Mouse (Mus musculus): ENCODE measurements around the gene Cacna1d. TPM values are rescaled to one million over a fixed set of nuclear protein-coding genes. Genes with fewer than 3 reads are reported as not detected.

The Cacna1d gene
- total RNA-seq, 2 experiments from 2014 or later: 0.27 to 0.64 TPM

- no peak for DNase-seq
These were observed 229.5 kb downstream of the Cacna1d start for GRCm38 (mm10) chr14:30261561-30262251.

- DNase-seq: no peak
These were observed 233.6 kb downstream of the Cacna1d start for GRCm38 (mm10) chr14:30257626-30258025.

- DNase-seq: no peak
These were observed 234.8 kb downstream of the Cacna1d start for GRCm38 (mm10) chr14:30256486-30256885.

DNA sequence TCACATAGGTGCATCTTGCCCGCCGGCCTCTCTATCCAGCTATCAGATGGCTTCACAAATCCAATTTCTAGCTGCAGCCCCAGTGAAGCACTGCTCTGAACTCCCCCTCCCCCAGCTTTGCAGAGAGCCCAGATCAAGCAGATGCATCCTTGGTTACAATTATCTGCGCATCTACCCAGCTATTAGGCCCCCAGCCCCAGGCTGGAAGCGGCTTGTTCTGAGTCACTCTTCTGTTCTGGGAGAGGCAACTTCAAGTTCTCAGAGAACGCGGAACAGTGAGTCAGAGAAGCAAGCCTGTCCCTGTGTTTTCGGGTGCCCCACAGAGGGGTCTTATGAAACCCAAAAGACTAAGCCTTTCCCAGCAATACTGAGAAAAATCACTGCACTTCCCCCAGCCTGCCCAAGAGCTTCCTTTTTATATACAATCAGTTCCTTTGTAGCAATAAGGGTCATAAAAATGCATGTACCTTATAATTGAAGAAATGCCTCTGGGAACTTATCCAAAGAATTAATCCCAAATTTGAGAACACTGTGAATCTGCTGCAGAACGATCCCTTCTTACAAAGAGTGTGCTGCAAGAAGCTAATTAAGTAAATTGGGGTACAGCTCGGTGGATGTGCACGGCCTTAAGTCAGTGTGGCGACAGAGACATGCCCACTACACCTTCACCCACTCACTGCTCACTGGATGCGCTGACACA, 235.4 kb downstream of the Cacna1d start:
- DNase-seq: no peak

GRCm38 (mm10) chr14:30254776-30255175, 236.5 kb downstream of the Cacna1d start:
- no peak for DNase-seq

DNA sequence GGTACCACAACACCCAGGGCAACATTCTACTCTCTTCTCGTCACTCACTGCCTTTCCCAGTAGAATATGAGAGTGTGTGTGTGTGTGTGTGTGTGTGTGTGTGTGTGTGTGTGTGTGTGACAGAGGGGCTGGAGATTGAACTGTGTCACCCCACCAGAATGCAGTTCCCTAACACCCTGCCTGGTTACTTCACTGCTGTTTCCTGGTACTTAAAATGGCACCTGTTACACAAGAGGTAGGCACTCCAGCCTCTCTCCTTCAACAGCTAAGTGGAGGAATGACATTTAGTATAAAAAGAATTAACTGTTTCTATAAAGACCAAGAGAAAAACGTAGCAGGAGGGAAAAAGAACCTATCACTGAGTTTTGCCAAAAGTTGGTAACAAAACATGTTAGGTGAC, 238.4 kb downstream of the Cacna1d start:
- no peak for DNase-seq

GRCm38 (mm10) chr14:30251351-30251750, 239.9 kb downstream of the Cacna1d start:
- DNase-seq: no peak

DNA sequence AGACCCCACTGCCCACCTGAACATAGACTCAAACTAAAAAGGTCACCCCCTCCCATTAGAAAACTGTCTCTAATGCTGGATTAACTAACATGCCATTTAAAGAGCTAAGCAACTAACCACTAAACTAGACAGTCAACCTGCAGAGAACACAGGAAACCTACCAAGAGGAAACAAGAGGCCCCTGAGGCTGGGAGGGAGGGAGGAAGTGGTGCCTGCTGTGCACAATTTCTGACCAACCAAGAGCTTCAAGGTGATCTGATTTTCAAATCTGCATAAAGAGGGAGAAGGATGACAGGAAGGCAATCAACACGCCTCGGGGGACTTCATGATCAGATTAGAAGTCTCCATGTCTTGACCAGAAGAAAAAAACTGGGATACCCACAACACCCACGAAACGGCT, 241.7 kb downstream of the Cacna1d start:
- no peak for DNase-seq

- DNase-seq: no peak
These were observed 242.4 kb downstream of the Cacna1d start for GRCm38 (mm10) chr14:30248811-30249210.

DNA sequence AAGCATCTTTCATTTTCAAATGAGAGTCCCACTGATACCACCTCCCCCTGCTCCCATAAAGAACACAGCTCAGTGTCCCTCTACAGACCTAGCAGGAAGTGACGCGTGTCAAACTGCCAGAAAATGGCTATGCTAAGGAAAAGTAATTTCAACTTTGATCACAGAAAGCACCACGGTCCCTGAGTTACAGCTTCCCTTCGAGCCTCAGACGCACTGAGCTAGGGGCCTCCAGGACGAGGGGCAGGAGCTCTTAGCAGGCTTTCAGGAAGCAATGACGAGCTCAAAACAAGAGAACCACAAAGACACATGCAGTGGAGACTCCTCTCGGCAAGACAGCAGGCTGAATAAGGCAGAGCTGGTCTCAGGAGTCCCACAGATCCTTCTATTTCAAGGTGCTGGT, 243.1 kb downstream of the Cacna1d start:
- DNase-seq: no peak

GRCm38 (mm10) chr14:30247606-30248005, 243.6 kb downstream of the Cacna1d start:
- DNase-seq: no peak

- DNase-seq: no peak
These were observed 246.5 kb downstream of the Cacna1d start for GRCm38 (mm10) chr14:30244776-30245175.

- no peak for DNase-seq
These were observed 248.4 kb downstream of the Cacna1d start for GRCm38 (mm10) chr14:30242818-30243205.

- DNase-seq: no peak
These were observed 249.0 kb downstream of the Cacna1d start for GRCm38 (mm10) chr14:30242166-30242817.

DNA sequence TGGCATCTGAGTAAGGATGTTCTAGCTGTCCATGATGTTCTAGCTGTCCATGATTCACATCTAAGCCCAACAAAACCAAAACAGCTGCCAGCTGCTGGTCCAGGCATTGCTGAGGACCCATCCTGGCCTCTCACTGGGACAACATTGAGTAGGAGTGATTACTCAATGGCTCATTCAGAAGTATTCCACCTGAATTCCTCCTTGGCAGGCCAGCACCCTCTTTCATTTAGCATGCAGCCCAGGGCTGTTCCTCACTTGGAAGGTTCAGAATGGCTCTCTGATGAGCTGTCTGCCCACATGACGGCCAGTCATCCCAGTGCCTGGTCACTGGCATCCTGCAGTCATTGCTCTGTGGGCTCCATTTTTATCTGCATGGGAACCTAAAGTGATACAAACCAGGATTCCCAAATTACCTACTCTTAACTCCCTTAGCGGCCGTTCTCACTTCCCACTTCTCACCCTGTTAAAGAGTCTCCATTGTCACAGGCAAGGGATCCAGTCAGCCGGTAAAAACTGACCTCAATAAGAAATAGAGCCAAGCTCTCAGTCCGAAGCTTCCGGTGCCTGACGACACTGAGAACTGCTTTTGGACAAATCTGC, 250.2 kb downstream of the Cacna1d start:
- no peak for DNase-seq

DNA sequence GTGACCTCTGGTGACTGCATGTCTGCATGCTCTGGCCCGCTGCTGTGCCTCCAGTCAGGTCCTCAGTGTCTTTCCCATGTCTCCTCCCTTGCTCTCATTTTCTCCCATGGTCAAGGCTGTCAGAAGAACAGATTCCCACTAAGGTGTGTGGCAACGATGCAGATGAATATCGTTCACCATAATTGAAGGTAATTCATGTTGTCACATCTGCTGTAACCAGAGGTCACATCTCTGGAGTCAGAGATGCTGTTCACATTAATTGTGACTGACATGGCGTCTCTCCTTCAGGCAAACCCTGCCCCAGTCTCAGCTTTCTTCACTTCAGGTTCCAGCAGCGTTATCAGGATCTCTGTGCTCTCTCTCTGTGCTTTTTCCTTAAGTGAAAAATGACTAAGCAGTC, 252.4 kb downstream of the Cacna1d start:
- no peak for DNase-seq

GRCm38 (mm10) chr14:30225161-30225560, 266.1 kb downstream of the Cacna1d start:
- DNase-seq: no peak

GRCm38 (mm10) chr14:30222101-30222500, 269.2 kb downstream of the Cacna1d start:
- no peak for DNase-seq

- no peak for DNase-seq
These were observed 271.4 kb downstream of the Cacna1d start for GRCm38 (mm10) chr14:30219851-30220250.

DNA sequence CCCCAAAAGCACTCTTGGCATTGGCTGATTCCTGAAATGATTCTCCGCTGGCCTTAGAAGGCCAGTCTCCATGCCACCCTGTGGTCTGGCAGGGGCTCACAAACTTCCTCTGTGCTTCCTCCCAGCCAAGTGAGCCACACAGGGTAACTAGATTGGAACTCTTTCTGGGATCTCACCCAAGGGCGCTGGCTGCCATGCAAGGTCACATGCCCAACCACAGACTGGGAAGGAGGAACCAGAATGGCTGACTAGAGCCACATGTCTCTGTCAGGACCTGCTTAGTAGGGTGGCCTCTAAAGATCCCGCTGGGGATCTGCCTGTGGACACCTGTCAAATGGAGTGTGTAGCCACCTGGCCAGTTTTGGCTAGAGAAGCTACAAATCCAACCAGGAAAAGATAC, 273.1 kb downstream of the Cacna1d start:
- DNase-seq: peak; percentile 79

DNA sequence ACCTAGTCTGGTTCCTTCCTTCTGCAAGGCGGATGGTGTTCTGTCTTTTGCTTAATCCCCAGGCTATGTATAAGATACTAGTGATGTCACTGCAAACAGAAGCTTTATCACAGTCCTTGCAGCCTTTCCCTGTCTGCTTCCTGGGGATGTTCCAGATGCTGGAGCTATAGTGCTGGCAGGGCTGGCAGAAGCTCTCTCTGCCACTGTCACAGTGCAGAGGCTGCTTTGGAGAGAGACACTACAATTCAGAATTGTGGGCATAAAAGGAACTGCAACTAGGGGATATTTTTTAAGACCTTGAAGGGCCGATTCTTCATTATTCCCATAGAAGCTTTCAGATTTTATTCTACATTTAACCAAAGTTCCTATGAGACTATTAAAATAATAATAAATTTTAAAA, 274.1 kb downstream of the Cacna1d start:
- no peak for DNase-seq

- no peak for DNase-seq
These were observed 283.1 kb downstream of the Cacna1d start for GRCm38 (mm10) chr14:30208156-30208555.

DNA sequence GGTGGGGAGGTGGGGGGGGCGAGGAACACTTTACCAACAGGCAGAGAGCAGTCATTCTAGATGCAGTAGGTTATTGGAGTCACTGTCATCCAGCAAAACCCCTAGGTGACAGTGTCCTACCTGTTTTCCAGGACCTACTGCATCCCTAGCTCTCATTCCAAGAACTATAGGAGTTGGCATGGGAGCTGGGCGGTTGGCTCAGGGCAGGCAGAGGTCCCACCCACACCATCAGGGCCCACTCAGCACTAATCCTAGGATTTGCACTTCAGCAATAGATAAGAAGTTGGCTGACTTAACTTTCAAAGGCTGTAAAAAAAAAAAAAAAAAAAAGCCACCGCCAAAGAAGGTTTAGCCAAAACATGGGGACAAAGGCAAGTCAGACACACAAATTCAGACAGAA, 285.4 kb downstream of the Cacna1d start:
- DNase-seq: no peak

Data from gastrocnemius, postnatal 25 days (tissue).